Mouse (Mus musculus) ES-E14 (cell line): Measurements from ENCODE around the gene Mapk8ip1. TPM values are rescaled to one million over a fixed set of nuclear protein-coding genes. Genes with fewer than 3 reads are reported as not detected.

Experiments used
- DNase-seq: peaks from one replicate; pipeline ENCODE4 v3.0.0-alpha.2; 2013; ENCODE audit warnings: low read depth, low spot score
- H3K27ac ChIP-seq: 2 replicates; pipeline ENCODE4 v1.5.1; 2012; ENCODE audit warnings: low read depth, mild to moderate bottlenecking, low read length, moderate library complexity, mixed read lengths; ENCODE audit not compliant: poor library complexity, insufficient read depth, severe bottlenecking
- H3K36me3 ChIP-seq: 2 replicates; pipeline ENCODE4 v1.6.1; 2012; ENCODE audit warnings: mild to moderate bottlenecking, low read length, moderate library complexity, mixed read lengths; ENCODE audit not compliant: control insufficient read depth, poor library complexity, insufficient read depth, severe bottlenecking
- H3K4me1 ChIP-seq, 2 experiments: fragments of 150-350 bp in 1 of 2; sonication (generic) in 1 of 2; 2 replicates each; pipeline ENCODE4 v1.6.1; 2012; ENCODE audit warnings: low read length in 2 of 2, mild to moderate bottlenecking in 1 of 2, mixed read lengths in 1 of 2; ENCODE audit not compliant: control insufficient read depth in 2 of 2, insufficient read depth in 2 of 2, poor library complexity in 1 of 2
- H3K4me3 ChIP-seq, 2 experiments: fragments of 150-350 bp in 1 of 2; sonication (generic) in 1 of 2; 2 replicates each; pipeline ENCODE4 v1.5.1; 2012; ENCODE audit warnings: low read length in 2 of 2, low read depth in 1 of 2, mild to moderate bottlenecking in 1 of 2, mixed read lengths in 1 of 2; ENCODE audit not compliant: insufficient read depth in 1 of 2, poor library complexity in 1 of 2, severe bottlenecking in 1 of 2
- H3K9ac ChIP-seq: 2 replicates; pipeline ENCODE4 v1.6.1; 2012; ENCODE audit warnings: low read depth, mild to moderate bottlenecking, low read length, mixed read lengths; ENCODE audit not compliant: poor library complexity, insufficient read depth, severe bottlenecking
- H3K9me3 ChIP-seq: fragments of 150-350 bp; sonication (generic); 2 replicates; pipeline ENCODE4 v1.6.1; 2012; ENCODE audit warnings: low read depth, mild to moderate bottlenecking, low read length; ENCODE audit not compliant: control insufficient read depth, insufficient read depth
- CHD2 ChIP-seq: IDR thresholded peaks from 2 replicates; pipeline ENCODE4 v1.6.1; 2014; ENCODE audit warnings: mild to moderate bottlenecking, low read depth, low read length, inconsistent platforms
- HCFC1 ChIP-seq: IDR thresholded peaks from 2 replicates; pipeline ENCODE4 v1.6.1; 2012; ENCODE audit warnings: low read length, inconsistent platforms, borderline replicate concordance; ENCODE audit not compliant: insufficient read depth
- MAFK ChIP-seq: IDR thresholded peaks from 2 replicates; pipeline ENCODE4 v1.6.1; 2014; ENCODE audit warnings: mild to moderate bottlenecking, low read depth, low read length, inconsistent platforms; ENCODE audit not compliant: insufficient read depth
- ZC3H11A ChIP-seq: IDR thresholded peaks from 2 replicates; pipeline ENCODE4 v1.6.1; 2012; ENCODE audit warnings: low read depth, mild to moderate bottlenecking, inconsistent platforms, low read length, borderline replicate concordance
- ZNF384 ChIP-seq: IDR thresholded peaks from 2 replicates; pipeline ENCODE4 v1.6.1; 2012; ENCODE audit warnings: low read depth, low read length, inconsistent platforms
- in situ Hi-C, 2 experiments: fragments of 600-800 bp; cut with MboI; formaldehyde crosslinking; loops; one replicate each; pipeline ENCODE4 v1.15.1; 2025; ENCODE audit warnings: low sequenced_read_pairs in 2 of 2, inconsistent platforms in 1 of 2; ENCODE audit not compliant: unreplicated experiment in 2 of 2
- total RNA-seq: library from RNA; depleted of rRNA; stranded (reverse); fragments of 300-350 nt; gene quantifications from 2 replicates; pipeline ENCODE4 v1.2.3, GENCODE M21; 2012

Gene Mapk8ip1
- total RNA-seq, 1 experiment = 11.6 TPM

GRCm38 (mm10) chr2:92375099-92375623, 25.9 kb downstream of the Mapk8ip1 start:
- TF ChIP-seq MAFK = no peak
- TF ChIP-seq ZNF384 = no peak
- peak; percentile 87 for TF ChIP-seq HCFC1
- TF ChIP-seq ZC3H11A = no peak
- in situ Hi-C loops = no loop called here
- Histone ChIP-seq H3K4me1 (peaks cover 2 to 26% of the 10 kb centered on the region in 2 experiments; a peak in 3 of 4 replicates), H3K9me3 (no peaks in the 10 kb centered on the region), H3K36me3 (peaks cover 8% of the 10 kb centered on the region; the same call in 1 of the 2 replicates), H3K4me3 (peak overlapping the region; percentile 82 to 88), H3K27ac (no peak overlapping the region), H3K9ac (peak overlapping the region; percentile 79)
- DNase-seq = peak; percentile 92

- DNase-seq = no peak
- H3K36me3 ChIP-seq = peaks cover 8% of the 10 kb centered on the region; the same call in 1 of the 2 replicates
- H3K4me1 ChIP-seq = peaks cover 2 to 29% of the 10 kb centered on the region in 2 experiments; a peak in 3 of 4 replicates
- H3K9me3 ChIP-seq = no peaks in the 10 kb centered on the region
- TF ChIP-seq ZC3H11A (no peak), MAFK (no peak), ZNF384 (no peak), HCFC1 (no peak), CHD2 (no peak)
- peak within 1 kb of the TSS; percentile 79 for H3K9ac ChIP-seq
- H3K4me3 ChIP-seq = peak within 1 kb of the TSS; percentile 82 to 88
- no peak within 1 kb of the TSS for H3K27ac ChIP-seq
- in situ Hi-C loops = no loop called here
Measured at GRCm38 (mm10) chr2:92374514-92374913, 26.5 kb downstream of the Mapk8ip1 start, which contains the start of the genes Pex16 and Large2. TSS of gene Pex16 (plus strand) at chr2:92374676. TSS of gene Large2 (minus strand) at chr2:92374869.

- Histone ChIP-seq H3K4me1 (peaks cover 2 to 29% of the 10 kb centered on the region in 2 experiments; a peak in 3 of 4 replicates), H3K9me3 (no peaks in the 10 kb centered on the region), H3K27ac (no peak overlapping the region), H3K36me3 (peaks cover 2% of the 10 kb centered on the region; the same call in 1 of the 2 replicates), H3K4me3 (no peak overlapping the region), H3K9ac (no peak overlapping the region)
- in situ Hi-C loops = no loop called here
- no peak for DNase-seq
- no peak for TF ChIP-seq HCFC1
- no peak for TF ChIP-seq CHD2
- TF ChIP-seq ZNF384 = no peak
- no peak for TF ChIP-seq MAFK
- no peak for TF ChIP-seq ZC3H11A
Measured at GRCm38 (mm10) chr2:92373437-92373813, 27.6 kb downstream of the Mapk8ip1 start.

- no peak overlapping the region for H3K9ac ChIP-seq
- H3K4me1 ChIP-seq = peaks cover 2 to 29% of the 10 kb centered on the region in 2 experiments; a peak in 3 of 4 replicates
Measured at GRCm38 (mm10) chr2:92372767-92373436, 28.2 kb downstream of the Mapk8ip1 start.

More at GRCm38 (mm10) chr2:92372767-92373436, 28.2 kb downstream of the Mapk8ip1 start:
- H3K9me3 ChIP-seq = no peaks in the 10 kb centered on the region
- H3K27ac ChIP-seq = no peak overlapping the region; the same call in 1 of the 2 replicates
- H3K36me3 ChIP-seq = peaks cover under 1% of the 10 kb centered on the region; the same call in 1 of the 2 replicates
- 0 out of 4 replicates have a peak overlapping the region, but pooled peaks of 1 of the 2 experiments have one; percentile 4 for H3K4me3 ChIP-seq
- DNase-seq = no peak
- in situ Hi-C loops = no loop called here
- TF ChIP-seq ZNF384 = 0 out of 2 replicates have a peak, but pooled peaks have one; percentile 29
- TF ChIP-seq ZC3H11A = no peak
